Mouse (Mus musculus) embryonic fibroblast, embryonic 13.5 days (primary cell): Measurements from ENCODE around the gene Acer2.

Experiments used
- CTCF ChIP-seq: IDR thresholded peaks from 2 replicates; pipeline ENCODE4 v1.5.1; 2011; ENCODE audit warnings: mild to moderate bottlenecking, control low read depth, low read length, moderate library complexity, borderline replicate concordance; ENCODE audit not compliant: insufficient read depth
- POLR2A ChIP-seq: IDR thresholded peaks from 2 replicates; pipeline ENCODE4 v1.6.1; 2011; ENCODE audit warnings: low read depth, mild to moderate bottlenecking, control low read depth, low read length, moderate library complexity

DNA sequence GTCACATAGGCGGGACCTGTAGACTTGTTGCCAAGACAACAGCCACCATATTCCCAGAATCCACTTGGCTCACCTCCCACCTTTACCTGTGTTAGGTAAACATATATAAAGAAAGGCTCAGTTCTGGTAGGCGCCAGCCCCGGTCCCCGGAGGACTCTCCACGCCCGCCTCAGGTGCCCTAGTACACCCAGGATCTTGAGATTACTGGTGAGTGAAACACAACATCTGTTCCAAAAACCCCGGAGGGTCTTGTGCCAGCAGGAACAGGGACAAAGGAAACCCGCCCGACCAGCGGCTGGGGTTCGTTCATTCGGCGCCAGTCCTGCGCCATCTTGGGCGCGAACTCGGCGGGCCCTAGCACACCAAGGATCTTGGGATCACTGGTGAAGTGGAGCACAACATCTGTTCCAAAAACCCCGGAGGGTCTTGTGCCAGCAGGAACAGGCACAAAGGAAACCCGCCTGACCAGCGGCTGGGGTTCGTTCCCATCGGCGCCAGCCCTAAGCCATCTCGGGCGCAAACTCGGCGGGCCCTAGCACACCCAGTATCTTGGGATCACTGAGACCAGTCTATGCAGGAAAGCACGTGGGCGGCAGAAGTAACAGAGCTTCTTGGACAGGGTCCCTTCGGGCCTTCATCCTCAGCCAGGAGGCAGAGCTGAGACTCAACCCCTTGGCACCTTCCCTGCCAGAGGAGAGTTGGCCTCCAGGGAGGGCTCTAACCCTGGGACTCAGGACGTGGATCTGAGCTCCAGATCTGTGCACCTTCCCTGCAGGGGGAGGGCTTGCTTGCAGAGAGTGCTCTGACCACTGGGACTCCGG is 56.6 kb downstream of the Acer2 start:
- TF ChIP-seq CTCF, result no peak
- TF ChIP-seq POLR2A, result no peak
